Mouse (Mus musculus) Patski (cell line): ENCODE data around the gene Nup98. TPM values are rescaled to one million over a fixed set of nuclear protein-coding genes. Genes with fewer than 3 reads are reported as not detected.

Experiments
- ATAC-seq: fragments of 100-300 bp; one replicate; pipeline ENCODE4 v1.8.0; 2021
- CTCF ChIA-PET: fragments of 350-600 bp; sonication (Branson Sonifier 250); formaldehyde crosslinking; loops from one replicate; lab custom pipeline; 2022; ENCODE audit warnings: inconsistent platforms; lab: Charles Lee
- POLR2A ChIA-PET: fragments of 350-600 bp; sonication (Branson Sonifier 250); formaldehyde crosslinking; loops from one replicate; lab custom pipeline; 2022; ENCODE audit warnings: antibody characterized with exemption, inconsistent platforms; lab: Charles Lee
- DNase-seq: peaks from one replicate; pipeline ENCODE4 v3.0.0-alpha.2; 2011; ENCODE audit warnings: low read depth, low spot score
- H3K27me3 ChIP-seq: fragments of 371-371 bp; one replicate; pipeline ENCODE4 v1.5.1; 2021
- CTCF ChIP-seq: fragments of 100-300 bp; IDR thresholded peaks from one replicate; pipeline ENCODE4 v1.5.1; 2021
- in situ Hi-C: fragments of 300-500 bp; cut with MboI; formaldehyde crosslinking; loops from 3 replicates; pipeline ENCODE4 v1.11.1; 2018; ENCODE audit warnings: low pct_unique_long_range_greater_than_20kb, mixed read lengths
- polyA plus RNA-seq: library from polyadenylated mRNA; unstranded; gene quantifications from one replicate; pipeline ENCODE4 v1.2.3, GENCODE M21; 2021

Nup98 gene
- polyA plus RNA-seq = 40.0 TPM

DNA sequence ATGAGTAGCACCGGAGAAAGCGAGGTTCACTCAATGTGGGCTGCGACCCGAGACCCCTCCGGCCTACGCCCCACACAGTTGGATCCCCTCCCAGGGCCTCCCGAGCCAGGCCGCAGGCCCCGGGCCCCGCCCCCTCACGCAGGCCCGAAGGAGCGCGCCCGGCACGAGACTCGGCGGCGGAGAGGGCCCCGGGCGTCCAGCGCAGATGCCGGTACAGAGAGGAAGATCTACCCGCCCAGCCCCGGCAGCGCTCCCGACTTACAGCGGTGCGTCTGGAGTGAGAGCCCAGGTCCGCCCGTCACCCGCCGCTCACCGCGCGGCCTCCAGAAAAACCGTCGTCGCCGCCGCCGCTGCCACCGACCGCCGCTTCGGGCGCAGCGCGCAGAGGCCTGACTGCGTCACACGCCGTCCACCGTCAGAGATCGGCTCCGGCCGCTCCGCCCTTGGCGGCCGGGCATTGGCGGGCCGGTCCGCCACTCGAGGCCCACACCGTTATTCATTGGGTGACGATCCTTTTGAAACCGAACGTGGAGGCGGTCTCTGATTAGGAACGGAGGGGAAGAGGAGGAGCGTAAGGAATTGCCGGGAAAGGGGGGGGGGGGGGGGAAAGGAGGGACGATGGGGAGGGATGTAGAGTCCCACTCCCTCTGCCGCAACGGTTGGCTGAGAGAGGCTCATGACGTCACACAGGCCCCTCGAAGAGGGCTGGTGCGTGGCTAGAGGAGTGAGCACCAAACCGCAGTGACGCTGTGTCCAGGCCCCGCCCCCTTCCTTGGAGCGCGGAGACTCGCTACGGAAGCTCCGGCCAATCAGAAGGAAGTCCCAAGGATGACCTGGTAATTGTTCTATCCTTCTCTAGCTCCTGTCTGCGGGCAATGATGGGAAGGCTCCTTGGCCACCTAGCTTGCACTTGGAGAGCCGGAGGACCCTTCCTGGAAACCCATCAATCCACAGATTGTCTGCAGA is at the start of gene Nup98, which contains the start of gene Pgap2:
Nup98 (minus strand) TSS at position 421 of the 966 bp plus-strand sequence.
Pgap2 (plus strand) TSS at position 453 of the 966 bp plus-strand sequence.
- DNase-seq = peak; percentile 94
- in situ Hi-C loops = no loop called here
- CTCF ChIA-PET = interaction anchor here (1.4 to 2.9 kb wide), 2 partner anchors 11 to 14 kb away, joined by 3 to 19 read pairs; no protein-coding TSS in a partner anchor
- no peak for TF ChIP-seq CTCF
- no peaks in the 10 kb centered on the region for H3K27me3 ChIP-seq
- POLR2A ChIA-PET = no interaction called here
- ATAC-seq = peak; percentile 97

DNA sequence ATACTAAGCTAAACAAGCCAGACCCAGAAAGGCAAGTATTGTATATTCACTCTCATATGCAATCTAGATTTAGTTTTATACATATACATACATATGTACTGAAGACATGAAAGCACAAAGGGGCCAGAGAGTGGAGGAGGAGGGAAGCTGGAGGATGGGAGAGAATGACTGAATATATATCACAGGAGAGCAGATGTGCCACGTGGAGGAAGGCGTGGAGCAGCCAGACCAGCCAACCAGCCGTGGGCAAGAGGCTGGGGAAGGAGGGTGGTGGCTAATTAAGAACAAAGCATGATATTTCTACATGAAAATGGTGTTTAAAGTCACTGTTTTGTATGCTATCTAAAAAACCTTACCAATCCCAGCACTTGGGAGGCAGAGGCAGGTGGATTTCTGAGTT is 48.8 kb upstream of the Nup98 start:
- in situ Hi-C loops = loop anchor here (25.0 kb wide), 1 partner anchor 429 kb away; the partner anchor contains the start of genes Olfr557 and Trim68
- no peak for TF ChIP-seq CTCF
- ATAC-seq (no peak), DNase-seq (no peak)
- H3K27me3 ChIP-seq = no peaks in the 10 kb centered on the region
- CTCF ChIA-PET = interaction anchor here (1.0 to 1.8 kb wide), 6 partner anchors 9 to 161 kb away, joined by 3 to 6 read pairs (median 4); partner anchors contain the start of gene Stim1
- POLR2A ChIA-PET = interaction anchor here (0.9 to 1.1 kb wide), 2 partner anchors 9 to 12 kb away, joined by 3 read pairs; no protein-coding TSS in a partner anchor

DNA sequence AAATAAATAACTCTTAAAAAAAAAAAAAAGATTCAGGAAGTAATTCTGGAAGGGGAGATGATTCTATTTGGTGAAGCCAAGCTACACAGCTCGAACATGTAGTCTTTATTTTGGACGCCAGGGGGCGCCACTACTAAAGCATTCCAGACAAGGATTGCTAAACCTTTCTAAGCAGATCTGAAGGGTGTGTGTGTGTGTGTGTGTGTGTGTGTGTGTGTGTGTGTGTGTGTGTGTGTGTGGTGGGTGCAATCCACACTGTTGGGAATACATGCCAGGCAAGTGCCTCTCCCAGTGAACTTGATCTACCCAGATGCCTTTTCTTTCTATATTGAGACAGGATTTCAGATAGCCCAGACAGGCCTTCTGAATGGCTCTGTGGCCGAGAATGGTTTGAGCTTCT is 48.2 kb upstream of the Nup98 start:
- DNase-seq = no peak
- ChIA-PET POLR2A (interaction anchor here (0.9 to 1.1 kb wide), 2 partner anchors 10 to 11 kb away, joined by 3 read pairs; no protein-coding TSS in a partner anchor), CTCF (interaction anchor here (0.9 to 1.8 kb wide), 7 partner anchors 9 to 167 kb away, joined by 3 to 6 read pairs (median 4); partner anchors contain the start of gene Stim1)
- peak; percentile 66 for TF ChIP-seq CTCF
- in situ Hi-C loops = loop anchor here (25.0 kb wide), 1 partner anchor 429 kb away; the partner anchor contains the start of genes Olfr557 and Trim68
- no peak for ATAC-seq
- no peaks in the 10 kb centered on the region for H3K27me3 ChIP-seq

DNA sequence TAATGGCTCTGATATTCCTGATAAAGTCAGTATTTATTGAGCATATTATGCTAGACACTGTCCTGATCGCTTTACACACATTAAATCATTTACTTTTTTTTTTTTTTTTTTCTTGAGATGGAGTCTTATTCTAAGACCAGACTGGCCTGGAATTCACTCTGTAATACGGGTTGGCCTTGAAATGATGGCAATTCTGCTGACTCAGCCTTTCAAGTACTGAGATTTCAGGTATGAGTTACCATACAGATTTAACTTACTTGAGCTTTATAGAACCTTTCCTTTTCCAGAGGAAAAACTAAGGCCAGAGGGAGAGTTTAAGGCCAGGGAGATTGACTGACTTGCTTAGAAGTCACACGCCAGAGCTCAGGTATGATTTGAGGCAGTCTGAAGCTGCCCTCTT is 46.7 kb upstream of the Nup98 start:
- DNase-seq = no peak
- no peaks in the 10 kb centered on the region for H3K27me3 ChIP-seq
- no peak for ATAC-seq
- TF ChIP-seq CTCF = no peak
- in situ Hi-C loops = loop anchor here (25.0 kb wide), 1 partner anchor 431 kb away; the partner anchor contains the start of genes Olfr557 and Trim68
- ChIA-PET POLR2A (interaction anchor here (1.6 kb wide), 1 partner anchor 162 kb away, joined by 3 read pairs; no protein-coding TSS in a partner anchor), CTCF (interaction anchor here (0.9 to 1.8 kb wide), 5 partner anchors 11 to 169 kb away, joined by 3 to 10 read pairs (median 4); partner anchors contain the start of gene Stim1)

DNA sequence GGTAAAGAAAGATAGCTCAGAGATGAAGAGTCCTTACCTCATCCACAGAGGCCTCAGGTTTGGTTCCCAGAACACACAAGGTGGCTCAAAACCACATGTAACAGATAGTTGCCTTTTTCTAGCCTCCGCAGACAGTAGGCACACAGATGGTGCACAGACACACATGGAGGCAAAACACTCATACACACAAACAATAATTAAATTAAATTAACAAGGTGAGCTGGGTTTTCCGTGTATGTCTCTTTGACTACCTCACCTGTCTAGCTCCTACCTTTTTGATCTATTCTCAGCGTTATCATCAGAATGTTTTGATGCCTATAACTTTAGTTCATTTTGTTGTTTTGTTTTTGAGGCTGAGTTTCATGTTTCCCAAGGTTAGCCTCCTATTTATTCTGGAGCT is 46.0 kb upstream of the Nup98 start, which contains the start of gene Rhog:
Rhog (minus strand) TSS at position 101 of the 400 bp plus-strand sequence.
- POLR2A ChIA-PET = interaction anchor here (1.6 kb wide), 1 partner anchor 162 kb away, joined by 3 read pairs; no protein-coding TSS in a partner anchor
- no peak for TF ChIP-seq CTCF
- no peak for ATAC-seq
- no peak for DNase-seq
- in situ Hi-C loops = loop anchor here (25.0 kb wide), 1 partner anchor 431 kb away; the partner anchor contains the start of genes Olfr557 and Trim68
- no peaks in the 10 kb centered on the region for H3K27me3 ChIP-seq
- CTCF ChIA-PET = interaction anchor here (1.3 to 1.8 kb wide), 3 partner anchors 159 to 165 kb away, joined by 3 to 10 read pairs (median 6); no protein-coding TSS in a partner anchor

DNA sequence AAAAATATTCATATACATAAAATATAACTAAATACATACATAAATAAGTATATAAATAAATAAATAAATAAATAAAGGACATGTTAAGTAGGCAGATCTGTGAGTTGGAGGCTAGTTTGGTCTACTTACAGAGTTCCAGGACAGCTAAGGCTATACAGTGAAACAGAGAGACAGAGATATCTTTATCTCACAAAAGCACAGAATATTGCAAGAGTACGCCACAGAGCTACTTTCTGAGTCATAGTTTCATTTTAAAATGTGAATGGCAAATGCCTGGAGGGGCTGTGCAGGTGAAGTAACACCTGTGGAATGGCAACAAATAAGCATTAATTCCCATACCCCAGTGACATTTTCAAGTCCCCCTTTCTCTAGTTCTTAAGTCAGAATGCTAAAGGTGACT is 43.7 kb upstream of the Nup98 start:
- ATAC-seq (no peak), DNase-seq (no peak)
- ChIA-PET CTCF (no interaction called here), POLR2A (no interaction called here)
- in situ Hi-C loops = loop anchor here (25.0 kb wide), 1 partner anchor 434 kb away; the partner anchor contains the start of genes Olfr557 and Trim68
- TF ChIP-seq CTCF = no peak
- no peaks in the 10 kb centered on the region for H3K27me3 ChIP-seq

DNA sequence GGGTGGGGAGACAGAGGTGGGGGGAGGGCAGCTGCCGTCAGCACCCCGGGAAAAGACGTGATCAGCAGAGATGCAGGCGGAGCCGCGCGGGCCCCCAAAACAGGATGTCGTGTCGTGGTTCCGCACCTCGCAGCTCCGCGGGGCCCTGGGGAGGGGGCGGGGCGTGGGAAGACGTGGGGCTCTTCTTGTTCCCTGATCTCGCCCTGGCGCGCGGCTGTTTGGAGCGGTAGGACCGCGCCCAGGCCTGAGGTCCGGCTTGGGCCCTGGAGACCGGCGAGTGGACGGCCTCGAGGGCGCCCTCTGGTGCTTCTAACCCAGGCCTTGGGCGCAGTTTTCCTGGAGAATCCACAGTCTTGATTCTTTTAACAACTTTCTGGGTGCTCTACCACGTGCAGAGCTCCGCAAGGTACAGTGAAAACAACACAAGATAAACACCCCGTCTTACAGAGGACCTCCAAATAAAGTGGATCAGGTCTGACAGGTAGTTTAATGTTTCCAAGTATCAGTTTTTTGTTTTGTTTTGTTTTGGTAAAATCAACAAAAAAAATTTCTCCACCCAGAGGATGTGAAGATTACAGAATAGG is 40.7 kb upstream of the Nup98 start:
- ChIA-PET POLR2A (interaction anchor here (0.6 to 1.5 kb wide), 4 partner anchors 12 to 194 kb away, joined by 3 to 4 read pairs (median 3); no protein-coding TSS in a partner anchor), CTCF (interaction anchor here (0.9 to 1.4 kb wide), 3 partner anchors 55 to 190 kb away, joined by 3 to 4 read pairs (median 3); no protein-coding TSS in a partner anchor)
- no peak for DNase-seq
- no peaks in the 10 kb centered on the region for H3K27me3 ChIP-seq
- peak; percentile 80 for ATAC-seq
- in situ Hi-C loops = loop anchor here (25.0 kb wide), 1 partner anchor 437 kb away; the partner anchor contains the start of genes Olfr557 and Trim68
- TF ChIP-seq CTCF = peak; percentile 98

DNA sequence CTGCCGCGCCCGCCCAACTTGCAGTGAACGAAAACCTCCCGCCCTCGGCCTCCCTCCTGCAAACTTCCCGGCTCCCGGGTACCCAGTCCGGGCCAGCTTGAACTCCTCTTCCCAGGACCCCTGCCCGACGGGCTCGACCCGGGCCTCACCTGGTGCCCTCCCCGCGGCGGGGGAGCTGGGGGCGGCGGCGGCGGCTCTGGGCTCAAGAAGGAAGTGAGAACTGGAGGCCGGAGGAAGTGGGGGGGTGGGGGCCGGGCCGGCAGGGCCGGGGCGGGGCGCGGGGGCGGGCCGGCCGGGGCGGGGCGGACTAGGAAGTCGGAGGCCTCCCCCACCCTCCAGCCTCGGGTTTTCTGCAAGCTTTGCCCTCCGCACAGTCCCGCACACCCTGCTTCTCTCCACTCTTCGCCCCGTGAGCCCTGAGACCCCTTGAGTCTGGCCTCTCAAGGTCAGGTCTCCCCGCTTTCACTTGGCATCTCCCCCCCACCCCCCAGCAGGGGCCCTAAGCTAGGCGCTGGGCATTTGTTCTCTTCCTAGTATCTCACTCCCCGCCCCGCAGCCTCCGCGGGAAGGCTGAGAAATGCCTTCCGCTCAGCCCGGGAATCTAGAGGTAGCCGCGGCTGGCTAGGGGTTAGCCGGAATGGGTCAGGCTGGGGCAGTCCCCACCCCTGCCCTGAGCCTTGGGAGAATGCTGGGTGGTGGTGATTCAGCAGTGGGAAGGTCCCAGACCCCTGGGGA is 40.1 kb upstream of the Nup98 start:
- no peaks in the 10 kb centered on the region for H3K27me3 ChIP-seq
- in situ Hi-C loops = loop anchor here (25.0 kb wide), 2 partner anchors 437 to 588 kb away; partner anchors contain the start of genes Clpb, Olfr557 and Trim68
- TF ChIP-seq CTCF = no peak
- ChIA-PET CTCF (interaction anchor here (0.9 to 1.4 kb wide), 3 partner anchors 54 to 190 kb away, joined by 3 to 4 read pairs (median 3); no protein-coding TSS in a partner anchor), POLR2A (interaction anchor here (0.6 to 1.5 kb wide), 4 partner anchors 12 to 194 kb away, joined by 3 to 4 read pairs (median 3); no protein-coding TSS in a partner anchor)
- peak; percentile 68 for DNase-seq
- peak; percentile 84 for ATAC-seq
